Mouse (Mus musculus): ENCODE measurements around the gene Bag5.
"Not testable (repeated sequence)": the region's sequence is repeated elsewhere in the genome, so short reads cannot be mapped to it uniquely, and the experiment has no call there.

Bag5 gene

GRCm38 (mm10) chr12:111736676-111737075, 23.6 kb upstream of the Bag5 start:
- not testable (repeated sequence) for DNase-seq (ENCODE audit: low read depth, low spot score)

DNA sequence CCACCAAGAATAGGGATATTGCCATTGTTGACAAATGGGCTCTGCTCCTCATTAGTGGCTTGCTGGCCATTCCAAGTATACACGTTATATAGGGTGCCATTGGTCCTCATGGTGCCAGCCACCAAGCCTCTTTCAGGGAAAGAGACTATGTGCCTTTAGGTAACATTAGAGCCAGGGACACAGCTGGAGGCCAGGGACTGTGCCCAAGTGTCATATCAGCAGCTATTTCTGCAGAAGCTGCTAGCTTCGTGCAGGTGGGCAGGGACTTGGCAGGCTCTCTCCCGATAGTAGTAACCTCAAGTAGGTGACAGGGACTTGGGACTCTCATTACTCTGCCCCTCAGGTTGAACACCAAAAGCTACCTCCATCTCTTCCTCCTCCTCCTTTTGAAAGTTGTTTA, 21.9 kb upstream of the Bag5 start:
- no peak for DNase-seq (ENCODE audit: low read depth, low spot score)

GRCm38 (mm10) chr12:111732921-111733320, 19.9 kb upstream of the Bag5 start:
- no peak for DNase-seq (ENCODE audit: low read depth, low spot score)

- peak; percentile 83 for DNase-seq (ENCODE audit: low read depth, low spot score)
These were observed 19.1 kb upstream of the Bag5 start for GRCm38 (mm10) chr12:111731822-111732807.

- no peak for DNase-seq (ENCODE audit: low read depth, low spot score)
These were observed 14.9 kb upstream of the Bag5 start for GRCm38 (mm10) chr12:111727956-111728355.

GRCm38 (mm10) chr12:111726122-111726463, 13.0 kb upstream of the Bag5 start:
- no peak for DNase-seq (ENCODE audit: low read depth, low spot score)

DNA sequence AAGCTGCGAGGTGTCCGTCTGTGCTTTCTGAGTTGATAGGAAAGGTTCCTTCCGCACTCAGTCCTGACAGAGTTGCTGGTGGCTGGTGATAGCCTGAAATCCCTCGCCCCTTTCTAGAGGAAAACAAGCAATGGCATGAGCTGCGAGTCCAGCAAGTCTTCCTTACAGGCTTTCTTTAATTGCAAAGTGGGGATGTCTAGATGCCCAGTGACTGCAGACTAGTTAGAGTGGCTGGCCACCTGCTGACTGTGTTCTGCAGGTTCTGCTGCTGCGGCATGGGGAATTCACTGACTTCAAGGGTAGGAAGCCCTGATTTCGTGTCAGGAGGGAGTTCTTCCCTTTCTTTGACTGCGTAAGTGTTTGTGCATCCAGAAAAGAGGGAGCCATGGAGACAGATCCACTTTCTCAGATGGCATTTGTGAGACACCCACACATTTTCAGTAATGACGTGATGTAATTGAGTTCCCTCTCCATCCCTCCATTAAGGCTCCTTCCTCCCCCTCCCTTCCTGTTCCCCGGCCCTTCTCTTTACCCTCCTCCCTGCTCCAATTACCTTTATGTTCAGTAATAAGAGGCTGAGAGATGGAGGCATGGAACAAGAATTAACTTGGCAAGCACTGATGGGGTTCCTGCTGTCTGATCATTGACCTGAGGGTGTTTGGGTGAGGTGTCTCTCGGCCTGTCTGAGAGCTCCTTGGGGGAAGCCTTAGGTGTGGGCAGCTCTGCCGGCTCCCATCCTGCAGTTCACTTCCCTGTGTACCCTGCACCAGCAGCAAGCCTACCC, 12.5 kb upstream of the Bag5 start:
- DNase-seq (ENCODE audit: low read depth, low spot score) = no peak

- no peak for DNase-seq (ENCODE audit: low read depth, low spot score)
These were observed 11.7 kb upstream of the Bag5 start for GRCm38 (mm10) chr12:111724638-111725337.

- no peak for DNase-seq (ENCODE audit: low read depth, low spot score)
These were observed 9.6 kb upstream of the Bag5 start for GRCm38 (mm10) chr12:111722654-111723053.

GRCm38 (mm10) chr12:111720222-111720621, 7.2 kb upstream of the Bag5 start:
- DNase-seq (ENCODE audit: low read depth, low spot score) = no peak

DNA sequence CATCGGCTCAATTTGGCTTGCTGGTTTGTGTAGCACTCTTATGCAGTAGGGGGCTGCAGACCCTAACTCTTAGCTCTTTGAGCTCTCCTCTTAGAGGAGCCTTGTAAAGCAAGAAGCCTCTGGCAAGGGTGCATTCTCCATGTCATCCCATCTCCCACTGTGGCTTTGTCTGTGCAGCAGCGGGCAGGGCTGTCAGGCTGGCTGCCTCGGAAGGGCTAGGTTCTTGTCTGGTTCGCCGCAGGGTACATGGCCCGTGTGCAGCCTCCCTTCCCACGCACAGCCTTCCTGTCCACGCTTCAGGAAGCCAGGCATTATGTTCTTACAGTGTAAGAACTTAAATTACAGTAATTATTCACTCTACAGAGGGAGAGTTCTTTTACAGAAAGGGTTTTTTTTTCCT, 5.6 kb upstream of the Bag5 start:
- no peak for DNase-seq (ENCODE audit: low read depth, low spot score)

GRCm38 (mm10) chr12:111716505-111716904, 3.4 kb upstream of the Bag5 start:
- DNase-seq (ENCODE audit: low read depth, low spot score) = no peak

DNA sequence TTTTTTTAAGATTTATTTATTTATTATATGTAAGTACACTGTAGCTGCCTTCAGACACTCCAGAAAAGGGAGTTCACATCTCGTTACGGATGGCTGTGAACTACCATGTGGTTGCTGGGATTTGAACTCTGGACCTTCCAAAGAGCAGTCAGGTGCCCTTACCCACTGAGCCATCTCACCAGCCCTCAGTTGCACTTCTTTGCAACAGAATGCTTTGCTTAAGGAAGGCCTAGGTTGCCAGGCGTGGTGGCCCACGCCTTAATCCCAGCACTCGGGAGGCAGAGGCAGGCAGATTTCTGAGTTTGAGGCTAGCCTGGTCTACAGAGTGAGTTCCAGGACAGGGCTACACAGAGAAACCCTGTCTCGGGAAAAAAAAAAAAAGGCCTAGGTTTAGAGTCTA, 823 bp upstream of the Bag5 start:
- not testable (repeated sequence) for DNase-seq (ENCODE audit: low read depth, low spot score)

DNA sequence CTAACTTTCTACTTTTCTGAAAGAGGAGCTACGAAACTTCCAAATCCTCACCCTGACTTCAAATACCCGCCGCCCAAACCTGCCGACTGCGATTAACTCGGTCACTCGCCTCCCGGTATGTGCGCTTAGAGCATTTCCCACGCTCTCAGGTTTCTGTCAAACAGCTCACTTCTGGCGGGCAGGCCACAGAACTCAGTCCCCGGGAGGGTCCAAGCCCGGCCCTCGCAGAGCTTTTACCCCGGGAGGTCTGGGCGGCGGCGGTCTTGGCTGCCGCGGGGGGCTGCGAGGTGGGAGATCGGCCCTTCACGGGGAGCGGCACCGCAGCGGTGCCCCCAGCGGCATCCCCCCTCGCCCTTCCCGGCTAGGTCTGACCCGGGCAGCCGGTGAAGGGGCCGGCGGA, 581 bp downstream of the Bag5 start:
- no peak for DNase-seq (ENCODE audit: low read depth, low spot score)

DNA sequence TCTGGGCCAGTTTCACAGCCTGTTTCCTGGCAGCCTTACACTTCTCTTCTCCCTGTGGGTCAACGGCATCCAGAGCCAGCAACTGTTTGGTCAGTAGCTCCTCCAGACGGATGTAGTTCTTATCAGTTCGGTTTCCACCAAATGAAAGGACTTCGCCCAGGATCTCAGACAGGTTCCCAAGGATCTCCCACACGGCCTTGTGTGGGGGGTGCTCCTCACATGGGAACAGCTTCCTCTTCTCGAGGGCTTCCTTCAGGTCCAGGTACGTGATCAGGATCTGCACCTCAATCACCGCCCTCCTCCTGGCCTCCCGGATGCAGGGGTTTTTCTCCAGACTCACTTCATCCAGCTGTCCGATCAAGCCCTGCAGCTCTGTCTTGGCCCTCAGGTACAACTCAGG, 3.0 kb downstream of the Bag5 start:
- DNase-seq (ENCODE audit: low read depth, low spot score) = no peak

- no peak for DNase-seq (ENCODE audit: low read depth, low spot score)
These were observed 4.9 kb downstream of the Bag5 start for GRCm38 (mm10) chr12:111708181-111708580.

DNA sequence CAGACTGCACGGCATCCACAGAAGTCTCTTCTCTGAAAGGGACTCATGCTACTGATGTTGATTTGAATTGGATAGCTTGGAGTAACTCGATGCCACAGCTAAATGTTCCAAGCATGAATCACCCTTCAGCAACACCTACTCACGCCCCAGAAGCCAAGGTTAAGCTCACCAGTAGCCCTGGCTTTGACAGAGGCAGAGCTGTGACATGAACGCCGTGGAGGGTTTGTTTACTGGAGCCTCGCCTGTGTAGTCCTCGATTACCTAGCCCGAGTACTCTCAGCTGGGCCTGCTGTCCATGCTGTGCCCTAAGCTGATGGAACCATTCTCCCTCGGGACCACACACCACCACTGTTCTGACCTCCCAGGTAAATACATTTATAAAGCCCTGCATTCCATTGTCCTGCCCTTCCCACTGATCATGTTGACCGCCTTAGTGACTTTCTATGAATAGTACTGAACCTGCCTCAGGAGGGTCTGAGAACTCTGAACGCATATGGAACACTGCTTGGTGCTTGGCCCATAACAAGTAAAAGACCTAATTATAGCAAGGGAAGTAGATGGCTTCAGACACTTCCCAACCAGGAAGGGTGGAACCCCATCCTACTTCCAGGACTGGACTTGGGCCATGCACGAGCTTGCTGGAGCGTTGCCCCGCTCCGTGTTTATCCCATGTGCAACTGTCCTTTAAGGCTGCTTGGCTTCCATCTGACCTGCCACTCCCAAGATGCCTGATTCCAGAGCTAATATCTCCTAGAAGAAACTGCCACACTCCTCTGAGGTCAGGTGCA, 7.7 kb downstream of the Bag5 start:
- DNase-seq (ENCODE audit: low read depth, low spot score) = no peak

DNA sequence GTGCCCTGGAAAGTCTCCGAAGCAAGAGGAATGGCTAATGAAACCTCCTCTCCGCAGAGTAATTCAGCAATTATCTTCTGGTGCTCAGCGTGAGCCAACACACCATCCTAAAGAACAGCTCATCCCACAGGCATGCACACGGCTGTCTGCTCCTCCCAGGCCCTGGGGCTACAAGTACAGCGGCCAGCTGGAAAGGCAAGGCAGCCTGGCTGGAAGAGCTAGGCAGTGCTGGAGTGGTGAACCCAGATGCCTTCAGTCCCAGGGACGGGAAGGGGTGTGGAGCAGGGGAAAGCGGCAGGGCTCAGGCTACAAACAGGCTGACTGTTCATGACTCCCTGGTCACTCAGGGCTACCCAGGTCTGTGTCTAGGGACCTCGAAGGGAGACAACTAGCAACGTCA, 8.4 kb downstream of the Bag5 start:
- no peak for DNase-seq (ENCODE audit: low read depth, low spot score)

GRCm38 (mm10) chr12:111703301-111703700, 9.8 kb downstream of the Bag5 start:
- no peak for DNase-seq (ENCODE audit: low read depth, low spot score)

- no peak for DNase-seq (ENCODE audit: low read depth, low spot score)
These were observed 12.1 kb downstream of the Bag5 start for GRCm38 (mm10) chr12:111700920-111701458.

DNA sequence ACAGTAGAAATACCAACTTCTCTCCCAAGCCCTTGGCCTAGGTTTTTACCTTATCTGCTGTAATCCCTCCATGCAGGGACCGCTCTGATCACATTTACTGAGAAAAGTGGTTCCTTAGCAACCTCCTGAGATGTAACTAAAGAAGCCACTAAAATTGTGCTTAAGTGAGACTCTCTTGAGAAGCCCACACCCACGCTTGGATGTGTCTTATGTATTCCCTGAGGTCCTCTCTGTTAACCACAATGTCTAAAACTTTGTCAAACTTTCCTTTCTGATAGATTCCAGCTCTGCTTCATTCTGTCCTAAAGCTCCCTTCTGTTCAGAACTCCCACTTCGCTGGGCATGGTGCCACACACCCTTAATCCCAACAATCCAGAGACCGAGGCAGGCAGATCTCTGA, 13.5 kb downstream of the Bag5 start:
- DNase-seq (ENCODE audit: low read depth, low spot score) = no peak

All from retina, adult 2 months (tissue).